Mouse (Mus musculus): ENCODE results near the gene Wscd2. TPM values are rescaled to one million over a fixed set of nuclear protein-coding genes. Genes with fewer than 3 reads are reported as not detected.

Gene Wscd2
- 3.8 and 4.0 TPM in 2 replicates for polyA plus RNA-seq (2015; fragmentation: Nextera tagmentation; extraction: Ambion mirVana)

DNA sequence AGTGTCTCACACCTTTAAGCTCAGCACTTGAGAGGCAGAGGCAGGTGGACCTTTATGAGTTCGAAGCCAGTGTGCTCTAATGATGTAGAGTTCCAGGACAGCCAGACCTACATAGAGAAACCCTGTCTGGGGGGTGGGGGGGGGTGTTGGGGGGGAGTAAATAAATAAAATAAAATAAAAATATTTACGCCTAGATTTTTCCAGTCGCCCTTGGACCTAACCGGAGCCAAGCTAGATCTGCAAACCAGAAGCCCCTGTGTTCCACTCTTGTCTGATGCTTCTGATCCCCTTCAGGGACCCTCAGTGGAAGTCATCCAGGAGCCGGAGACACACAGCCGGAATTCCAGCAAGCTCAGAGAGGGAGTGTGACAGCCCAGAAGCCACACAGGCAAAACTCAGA is at the start of gene Wscd2:
TSS of gene Wscd2 (plus strand) at position 301 of the 400 bp plus-strand sequence.
- peaks cover 30% of the 10 kb centered on the region for H3K4me1 ChIP-seq
- H3K4me3 ChIP-seq = peak within 1 kb of the TSS; percentile 54
- H3K27ac ChIP-seq (replicated peaks) = peak within 1 kb of the TSS; percentile 55
- H3K9ac ChIP-seq = peak within 1 kb of the TSS; percentile 78
- 57% methylated on average over 6 of the region's 6 CpGs for WGBS
- H3K4me2 ChIP-seq = peak within 1 kb of the TSS; percentile 70
- no peaks in the 10 kb centered on the region for H3K36me3 ChIP-seq
- H3K9me3 ChIP-seq = no peaks in the 10 kb centered on the region
- peaks cover 49% of the 10 kb centered on the region for H3K27me3 ChIP-seq (replicated peaks)
- ATAC-seq (ENCODE audit: extremely low read depth, insufficient number of reproducible peaks, low FRiP score, low TSS enrichment) = no peak

DNA sequence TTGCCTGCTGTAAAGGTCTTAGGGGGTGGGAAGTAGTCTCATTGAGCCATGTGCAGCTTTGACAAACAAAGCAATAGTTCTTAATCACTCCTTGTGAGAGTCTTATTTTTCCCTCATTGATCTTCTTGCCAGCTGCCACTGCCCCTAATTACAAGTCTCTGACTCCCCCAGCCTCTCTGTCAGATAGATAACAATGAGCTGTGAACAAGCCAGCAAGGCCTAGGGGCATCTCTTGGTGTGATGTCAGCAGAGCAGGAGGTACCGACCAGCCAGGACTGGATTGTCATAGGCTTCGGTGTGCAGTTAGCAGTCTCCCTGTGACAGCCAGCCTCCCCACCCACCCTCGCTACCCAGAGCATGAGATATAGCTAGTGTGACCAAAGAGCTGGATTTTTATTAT is 48.0 kb upstream of the Wscd2 start:
- no peak overlapping the region for H3K4me3 ChIP-seq
- no peaks in the 10 kb centered on the region for H3K36me3 ChIP-seq
- H3K9me3 ChIP-seq = no peaks in the 10 kb centered on the region
- no peak overlapping the region for H3K4me2 ChIP-seq
- no peak for ATAC-seq (ENCODE audit: extremely low read depth, insufficient number of reproducible peaks, low FRiP score, low TSS enrichment)
- 62% methylated on average over 3 of the region's 3 CpGs for WGBS
- H3K9ac ChIP-seq = no peak overlapping the region
- H3K4me1 ChIP-seq = no peaks in the 10 kb centered on the region
- H3K27ac ChIP-seq (replicated peaks) = no peak overlapping the region
- peaks cover 3% of the 10 kb centered on the region; the same call in 1 of the 2 replicates for H3K27me3 ChIP-seq (replicated peaks)

DNA sequence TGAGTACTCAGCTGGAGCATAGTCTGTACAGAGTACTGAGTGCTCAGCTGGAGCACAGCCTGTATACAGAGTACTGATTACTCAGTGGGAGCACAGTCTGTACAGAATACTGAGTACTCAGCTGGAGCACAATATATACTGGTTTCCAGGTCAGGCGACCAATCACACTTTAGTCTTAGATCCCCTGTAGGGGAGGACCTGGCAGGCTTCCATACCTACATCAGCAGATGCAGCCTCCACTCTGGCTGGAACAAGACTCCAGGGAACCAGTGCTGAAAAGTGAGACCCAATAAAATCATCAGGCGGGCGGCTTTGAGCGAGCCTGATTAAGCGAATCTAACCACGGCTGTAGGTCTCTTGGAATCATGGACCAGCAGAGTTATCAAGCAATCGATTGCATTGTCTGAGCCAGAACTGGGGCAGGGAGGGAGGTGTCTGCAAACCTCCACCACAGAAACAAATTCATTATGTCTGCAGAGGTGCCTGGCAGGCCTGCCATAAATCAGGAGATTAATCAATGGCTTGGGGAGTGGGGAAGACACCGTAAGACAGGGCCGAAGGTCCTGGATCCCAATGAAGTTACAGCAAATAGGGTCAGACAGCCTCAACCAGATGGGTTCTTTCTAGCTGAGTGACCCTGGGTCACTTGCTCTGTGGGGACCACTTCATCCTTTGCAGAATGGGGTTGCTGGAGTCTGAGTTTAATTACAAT is 42.0 kb upstream of the Wscd2 start:
- Histone ChIP-seq H3K9me3 (no peaks in the 10 kb centered on the region; the same call in 1 of the 2 replicates), H3K4me1 (no peaks in the 10 kb centered on the region), H3K4me3 (no peak overlapping the region), H3K9ac (no peak overlapping the region), H3K4me2 (no peak overlapping the region), H3K27me3 (replicated peaks) (no peaks in the 10 kb centered on the region), H3K27ac (replicated peaks) (no peak overlapping the region), H3K36me3 (no peaks in the 10 kb centered on the region)
- ATAC-seq (ENCODE audit: extremely low read depth, insufficient number of reproducible peaks, low FRiP score, low TSS enrichment) = no peak
- 83% methylated on average over 9 of the region's 9 CpGs for WGBS

DNA sequence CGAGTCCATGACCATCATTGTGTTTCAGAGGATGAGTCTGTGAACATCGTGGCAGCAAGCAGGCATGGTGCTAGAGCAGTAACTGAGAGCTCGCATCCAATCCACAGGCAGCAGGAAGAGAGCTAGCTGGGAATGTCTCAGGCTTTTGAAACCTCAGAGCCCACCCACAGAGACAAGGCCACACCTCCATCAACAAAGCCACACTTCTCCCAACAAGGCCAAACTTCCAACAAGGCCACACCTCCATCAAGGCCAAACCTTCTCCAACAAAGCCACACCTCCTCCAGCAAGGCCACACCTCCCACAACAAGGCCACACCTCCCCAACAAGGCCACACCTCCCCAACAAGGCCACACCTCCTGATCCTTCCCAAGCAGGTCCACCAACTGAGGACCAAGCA is 40.8 kb upstream of the Wscd2 start:
- Histone ChIP-seq H3K27ac (replicated peaks) (no peak overlapping the region), H3K9me3 (no peaks in the 10 kb centered on the region; the same call in 1 of the 2 replicates), H3K27me3 (replicated peaks) (0 out of 2 replicates have a peak, but pooled peaks cover 4% of the 10 kb centered on the region), H3K36me3 (no peaks in the 10 kb centered on the region), H3K9ac (no peak overlapping the region), H3K4me2 (no peak overlapping the region), H3K4me1 (no peaks in the 10 kb centered on the region), H3K4me3 (no peak overlapping the region)
- no peak for ATAC-seq (ENCODE audit: extremely low read depth, insufficient number of reproducible peaks, low FRiP score, low TSS enrichment)
- WGBS = 68% methylated on average over 3 of the region's 3 CpGs

DNA sequence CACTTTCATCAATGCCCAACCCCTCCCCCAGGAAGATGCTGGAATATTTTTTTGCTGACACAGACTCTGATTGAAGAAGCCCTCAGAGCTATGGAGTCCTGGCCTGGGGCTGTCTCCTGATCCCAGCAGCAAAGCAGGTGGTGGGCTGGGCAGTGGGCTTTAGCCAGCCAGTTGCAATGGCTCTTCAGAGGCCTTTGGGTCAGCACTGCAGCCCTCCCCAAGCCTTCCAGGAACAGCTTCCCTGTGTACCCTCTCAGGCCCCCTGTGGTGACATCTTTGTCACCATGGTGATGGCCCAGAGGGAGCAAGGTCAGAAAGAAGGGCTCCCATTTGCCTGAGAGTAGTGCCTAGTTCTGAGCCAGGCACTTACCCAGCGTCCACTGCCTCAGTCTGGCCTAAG is 37.4 kb upstream of the Wscd2 start:
- Histone ChIP-seq H3K27me3 (replicated peaks) (0 out of 2 replicates have a peak, but pooled peaks cover 4% of the 10 kb centered on the region), H3K4me1 (no peaks in the 10 kb centered on the region), H3K36me3 (no peaks in the 10 kb centered on the region), H3K9me3 (no peaks in the 10 kb centered on the region; the same call in 1 of the 2 replicates), H3K27ac (replicated peaks) (no peak overlapping the region), H3K9ac (no peak overlapping the region), H3K4me2 (no peak overlapping the region), H3K4me3 (no peak overlapping the region)
- 10% methylated on average over 1 of the region's 1 CpGs for WGBS
- no peak for ATAC-seq (ENCODE audit: extremely low read depth, insufficient number of reproducible peaks, low FRiP score, low TSS enrichment)

DNA sequence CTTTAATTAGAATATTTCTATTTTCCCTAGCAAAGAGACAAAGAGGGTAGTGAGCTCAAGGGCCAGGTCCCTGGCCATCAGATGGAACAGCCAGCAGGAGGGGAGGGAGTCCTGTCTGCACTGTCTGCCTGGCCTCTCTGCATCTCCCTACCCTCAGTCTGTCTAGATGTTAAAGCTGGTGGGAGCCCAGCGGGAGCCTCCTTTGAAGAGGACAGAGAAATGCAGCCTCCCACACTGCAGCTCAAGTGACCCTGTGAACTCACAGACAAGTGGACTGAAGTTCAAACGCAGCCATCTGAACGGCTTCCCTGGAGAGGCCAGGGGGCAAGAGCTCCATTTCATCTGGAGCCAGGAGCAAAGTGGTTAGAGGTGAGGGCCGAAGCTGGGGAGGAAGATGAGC is 36.8 kb upstream of the Wscd2 start:
- Histone ChIP-seq H3K36me3 (no peaks in the 10 kb centered on the region), H3K27ac (replicated peaks) (no peak overlapping the region), H3K9me3 (peaks cover 4% of the 10 kb centered on the region; the same call in 1 of the 2 replicates), H3K9ac (no peak overlapping the region), H3K4me2 (no peak overlapping the region), H3K27me3 (replicated peaks) (peaks cover 10% of the 10 kb centered on the region), H3K4me3 (no peak overlapping the region), H3K4me1 (no peaks in the 10 kb centered on the region)
- ATAC-seq (ENCODE audit: extremely low read depth, insufficient number of reproducible peaks, low FRiP score, low TSS enrichment) = no peak
- 9% methylated on average over 4 of the region's 4 CpGs for WGBS

DNA sequence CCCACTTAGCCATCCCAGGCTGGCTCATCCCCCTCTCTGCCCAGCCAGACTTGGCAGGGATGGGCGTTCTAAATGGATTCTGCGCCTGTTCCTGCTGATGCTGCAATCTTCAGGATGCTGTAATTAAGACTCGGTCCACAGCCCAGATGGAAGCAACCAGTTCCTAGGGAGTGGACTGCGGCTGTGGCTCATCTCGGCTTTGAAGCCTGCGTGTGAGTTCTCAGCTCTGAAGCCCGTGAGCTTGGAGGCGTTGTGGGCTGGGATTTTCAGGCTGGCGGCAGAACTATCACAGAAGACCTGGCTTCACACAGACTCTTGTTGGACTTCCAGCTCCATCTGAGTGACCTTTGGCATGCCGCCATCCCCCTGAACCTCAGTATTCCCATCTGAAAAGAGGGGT is 34.1 kb upstream of the Wscd2 start:
- Histone ChIP-seq H3K4me1 (no peaks in the 10 kb centered on the region), H3K4me3 (no peak overlapping the region), H3K27me3 (replicated peaks) (peaks cover 35% of the 10 kb centered on the region), H3K9ac (no peak overlapping the region), H3K4me2 (no peak overlapping the region), H3K36me3 (no peaks in the 10 kb centered on the region), H3K9me3 (peaks cover 4% of the 10 kb centered on the region; the same call in 1 of the 2 replicates), H3K27ac (replicated peaks) (no peak overlapping the region)
- 86% methylated on average over 10 of the region's 10 CpGs for WGBS
- ATAC-seq (ENCODE audit: extremely low read depth, insufficient number of reproducible peaks, low FRiP score, low TSS enrichment) = no peak

DNA sequence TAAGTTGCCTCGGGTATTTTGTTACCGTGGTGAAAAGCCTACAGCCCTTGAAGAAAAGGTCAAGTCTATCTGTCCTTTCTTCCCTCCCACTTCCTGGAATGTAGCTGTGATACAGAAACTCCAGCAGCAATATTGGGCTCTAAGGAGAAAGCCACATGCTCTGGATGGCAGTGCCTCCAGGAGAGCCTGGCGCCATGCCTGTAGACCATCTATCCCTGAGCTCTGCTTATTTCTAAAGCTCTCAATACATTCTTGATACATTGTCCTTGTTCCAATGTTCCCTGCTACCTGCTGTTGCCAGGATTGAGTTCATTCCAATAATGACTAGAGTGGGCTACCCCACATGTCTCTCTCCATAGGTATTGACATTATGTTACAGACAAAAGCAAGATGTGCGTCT is 33.4 kb upstream of the Wscd2 start:
- no peak overlapping the region for H3K27ac ChIP-seq (replicated peaks)
- 81% methylated on average over 4 of the region's 4 CpGs for WGBS
- no peak overlapping the region for H3K9ac ChIP-seq
- peaks cover 43% of the 10 kb centered on the region for H3K27me3 ChIP-seq (replicated peaks)
- 0 out of 2 replicates have a peak, but pooled peaks cover 4% of the 10 kb centered on the region for H3K9me3 ChIP-seq
- H3K4me3 ChIP-seq = no peak overlapping the region
- no peak overlapping the region for H3K4me2 ChIP-seq
- no peak for ATAC-seq (ENCODE audit: extremely low read depth, insufficient number of reproducible peaks, low FRiP score, low TSS enrichment)
- peaks cover 3% of the 10 kb centered on the region; the same call in 1 of the 2 replicates for H3K4me1 ChIP-seq
- H3K36me3 ChIP-seq = no peaks in the 10 kb centered on the region

DNA sequence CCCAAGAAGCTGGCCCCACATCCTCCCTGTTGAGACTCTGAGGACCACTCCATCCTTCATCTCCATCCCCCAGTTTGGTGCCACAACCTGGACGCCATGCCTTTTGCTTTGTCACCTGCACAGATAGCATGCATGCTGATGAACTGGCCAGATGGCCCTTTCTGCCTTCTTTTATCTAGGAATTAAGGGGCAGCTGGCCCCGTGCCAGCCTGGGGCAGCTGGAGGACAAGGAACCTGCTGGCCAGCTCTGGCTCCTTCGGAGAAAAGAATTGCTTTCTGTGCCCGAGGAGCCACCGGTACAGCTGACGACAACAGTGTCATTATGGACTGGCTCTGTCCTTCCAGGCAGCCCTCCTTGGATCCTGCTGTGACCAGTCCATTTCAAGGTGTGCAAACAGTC is 32.9 kb upstream of the Wscd2 start:
- 73% methylated on average over 6 of the region's 6 CpGs for WGBS
- no peak for ATAC-seq (ENCODE audit: extremely low read depth, insufficient number of reproducible peaks, low FRiP score, low TSS enrichment)

DNA sequence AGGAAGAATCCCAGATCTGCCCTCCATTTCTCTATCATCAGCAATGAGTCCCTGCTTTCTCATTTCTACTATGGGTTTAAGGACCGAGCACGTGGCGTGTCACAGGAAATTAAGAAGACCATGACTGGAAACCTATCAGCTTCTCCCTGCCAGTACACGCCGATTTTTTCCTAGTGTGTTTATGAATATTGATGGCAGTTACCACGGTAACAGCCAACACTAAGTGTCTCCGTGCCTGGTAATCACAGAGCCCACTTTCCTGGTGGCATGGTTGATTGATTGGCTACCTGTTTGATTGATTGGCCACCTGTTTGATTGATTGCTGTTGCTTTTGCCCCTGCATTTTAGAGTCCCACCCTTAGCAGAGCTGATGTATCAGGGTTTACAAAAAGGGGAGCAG is 30.2 kb upstream of the Wscd2 start:
- WGBS = 68% methylated on average over 7 of the region's 7 CpGs
- Histone ChIP-seq H3K27ac (replicated peaks) (no peak overlapping the region), H3K27me3 (replicated peaks) (peaks cover 62% of the 10 kb centered on the region), H3K4me3 (no peak overlapping the region), H3K4me2 (no peak overlapping the region), H3K9me3 (0 out of 2 replicates have a peak, but pooled peaks cover 4% of the 10 kb centered on the region), H3K9ac (no peak overlapping the region), H3K4me1 (peaks cover 7% of the 10 kb centered on the region; the same call in 1 of the 2 replicates), H3K36me3 (no peaks in the 10 kb centered on the region)
- no peak for ATAC-seq (ENCODE audit: extremely low read depth, insufficient number of reproducible peaks, low FRiP score, low TSS enrichment)

More for the DNA sequence above, 32.9 kb upstream of the Wscd2 start:
- Histone ChIP-seq H3K9me3 (0 out of 2 replicates have a peak, but pooled peaks cover 4% of the 10 kb centered on the region), H3K27me3 (replicated peaks) (peaks cover 48% of the 10 kb centered on the region), H3K4me3 (no peak overlapping the region), H3K36me3 (no peaks in the 10 kb centered on the region), H3K4me1 (peaks cover 7% of the 10 kb centered on the region; the same call in 1 of the 2 replicates), H3K9ac (no peak overlapping the region), H3K4me2 (no peak overlapping the region), H3K27ac (replicated peaks) (no peak overlapping the region)

DNA sequence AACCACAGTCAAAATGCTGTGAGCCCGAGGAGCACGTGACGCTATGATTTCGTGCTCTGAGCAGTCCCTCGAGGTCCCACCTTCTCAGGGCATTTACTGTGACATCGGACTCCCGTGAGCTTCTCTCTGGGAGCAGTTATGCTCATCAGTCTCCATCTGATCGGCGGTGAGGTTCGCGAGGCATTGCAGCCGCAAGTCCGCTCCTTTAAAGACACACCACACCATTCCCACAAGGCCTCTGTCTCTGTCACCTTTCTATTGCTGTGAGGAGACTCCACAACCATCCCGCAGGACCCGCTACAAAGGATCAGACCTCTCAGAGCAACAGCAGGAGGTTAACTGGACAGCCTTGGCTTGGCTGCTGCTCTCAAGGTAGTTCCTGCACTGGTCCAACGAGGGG is 28.6 kb upstream of the Wscd2 start:
- 0 out of 2 replicates have a peak overlapping the region, but pooled peaks have one; percentile 9 for H3K9ac ChIP-seq
- peak overlapping the region; percentile 42 for H3K4me2 ChIP-seq
- no peak overlapping the region for H3K27ac ChIP-seq (replicated peaks)
- ATAC-seq (ENCODE audit: extremely low read depth, insufficient number of reproducible peaks, low FRiP score, low TSS enrichment) = no peak
- 0 out of 2 replicates have a peak, but pooled peaks cover 4% of the 10 kb centered on the region for H3K9me3 ChIP-seq
- peaks cover 7% of the 10 kb centered on the region; the same call in 1 of the 2 replicates for H3K4me1 ChIP-seq
- H3K27me3 ChIP-seq (replicated peaks) = peaks cover 72% of the 10 kb centered on the region
- 16% methylated on average over 16 of the region's 16 CpGs for WGBS
- H3K36me3 ChIP-seq = no peaks in the 10 kb centered on the region
- peak overlapping the region; percentile 17; the same call in 1 of the 2 replicates for H3K4me3 ChIP-seq

All from heart, embryonic 13.5 days (tissue).